Mouse (Mus musculus) ES-Bruce4 (cell line): ENCODE results near the gene Angptl4. TPM values are rescaled to one million over a fixed set of nuclear protein-coding genes. Genes with fewer than 3 reads are reported as not detected.
"Not testable (repeated sequence)": the region's sequence is repeated elsewhere in the genome, so short reads cannot be mapped to it uniquely, and the experiment has no call there.

Experiments
- H3K27ac ChIP-seq: 2 replicates; pipeline ENCODE4 v1.5.1; 2012; ENCODE audit warnings: low read length, inconsistent platforms; ENCODE audit not compliant: insufficient read depth
- H3K27me3 ChIP-seq: 2 replicates; pipeline ENCODE4 v1.6.1; 2012; ENCODE audit warnings: mild to moderate bottlenecking, low read length, inconsistent platforms; ENCODE audit not compliant: control insufficient read depth, poor library complexity, insufficient read depth, severe bottlenecking
- H3K36me3 ChIP-seq: 2 replicates; pipeline ENCODE4 v1.6.1; 2012; ENCODE audit warnings: inconsistent platforms, mild to moderate bottlenecking, low read length, moderate library complexity; ENCODE audit not compliant: control insufficient read depth, poor library complexity, insufficient read depth, severe bottlenecking
- H3K4me1 ChIP-seq: one replicate; pipeline ENCODE4 v1.8.1; 2011; ENCODE audit warnings: low read length; ENCODE audit not compliant: control insufficient read depth, insufficient read depth
- H3K4me3 ChIP-seq: 2 replicates; pipeline ENCODE4 v1.5.1; 2011; ENCODE audit warnings: low read depth, mild to moderate bottlenecking, low read length
- H3K9ac ChIP-seq: 2 replicates; pipeline ENCODE4 v1.6.1; 2012; ENCODE audit warnings: low read depth, mild to moderate bottlenecking, inconsistent platforms; ENCODE audit not compliant: poor library complexity, severe bottlenecking
- H3K9me3 ChIP-seq: replicated peaks from 2 replicates; pipeline ENCODE4 v1.6.1; 2012; ENCODE audit warnings: mild to moderate bottlenecking, low read length, inconsistent platforms; ENCODE audit not compliant: control insufficient read depth, poor library complexity, insufficient read depth, severe bottlenecking
- CTCF ChIP-seq: IDR thresholded peaks from one replicate; pipeline ENCODE4 v1.8.1; 2011; ENCODE audit warnings: low read depth, low read length
- EP300 ChIP-seq: IDR thresholded peaks from 2 replicates; pipeline ENCODE4 v1.6.1; 2011; ENCODE audit warnings: low read depth, low read length; ENCODE audit not compliant: insufficient read depth
- POLR2A ChIP-seq: IDR thresholded peaks from one replicate; pipeline ENCODE4 v1.8.1; 2011; ENCODE audit warnings: low read length; ENCODE audit not compliant: insufficient read depth
- polyA plus RNA-seq: library from polyadenylated mRNA; stranded (reverse); fragments of >200 nt; gene quantifications from 2 replicates; pipeline ENCODE4 v1.2.4, GENCODE M21; 2011; ENCODE audit warnings: low read depth; ENCODE audit not compliant: missing spikeins, insufficient read depth, insufficient read length

Gene Angptl4
- polyA plus RNA-seq, 1 experiment: 3.6 TPM

GRCm38 (mm10) chr17:33744686-33745384, 36.8 kb downstream of the Angptl4 start:
- no peak overlapping the region for H3K27ac ChIP-seq
- peaks cover 19% of the 10 kb centered on the region for H3K36me3 ChIP-seq
- no peak for TF ChIP-seq EP300
- TF ChIP-seq POLR2A: no peak
- no peak for TF ChIP-seq CTCF
- no peak overlapping the region for H3K4me3 ChIP-seq
- H3K9ac ChIP-seq: no peak overlapping the region
- no peaks in the 10 kb centered on the region for H3K4me1 ChIP-seq
- H3K27me3 ChIP-seq: no peaks in the 10 kb centered on the region
- peaks cover 16% of the 10 kb centered on the region for H3K9me3 ChIP-seq

- no peak overlapping the region for H3K27ac ChIP-seq
Observed at GRCm38 (mm10) chr17:33742420-33742819, 39.2 kb downstream of the Angptl4 start.

GRCm38 (mm10) chr17:33733526-33733925, 48.1 kb downstream of the Angptl4 start:
- not testable (repeated sequence) for H3K9ac ChIP-seq, H3K4me3 ChIP-seq, H3K4me1 ChIP-seq, H3K27ac ChIP-seq, H3K36me3 ChIP-seq, H3K27me3 ChIP-seq
- peaks cover 12% of the 10 kb centered on the region for H3K9me3 ChIP-seq

More at GRCm38 (mm10) chr17:33742420-33742819, 39.2 kb downstream of the Angptl4 start:
- no peak overlapping the region for H3K4me3 ChIP-seq
- peaks cover 22% of the 10 kb centered on the region for H3K9me3 ChIP-seq
- H3K9ac ChIP-seq: no peak overlapping the region
- peaks cover 8% of the 10 kb centered on the region for H3K36me3 ChIP-seq
- no peaks in the 10 kb centered on the region for H3K27me3 ChIP-seq
- TF ChIP-seq CTCF (no peak), EP300 (no peak), POLR2A (no peak)
- no peaks in the 10 kb centered on the region for H3K4me1 ChIP-seq

- not testable (repeated sequence) for H3K9me3 ChIP-seq, H3K27ac ChIP-seq, H3K27me3 ChIP-seq, H3K4me1 ChIP-seq, H3K9ac ChIP-seq, H3K4me3 ChIP-seq, H3K36me3 ChIP-seq
Observed at GRCm38 (mm10) chr17:33732556-33733083, 49.0 kb downstream of the Angptl4 start.

- no peaks in the 10 kb centered on the region for H3K36me3 ChIP-seq
- H3K4me3 ChIP-seq: no peak overlapping the region
- TF ChIP-seq EP300 (no peak), POLR2A (no peak), CTCF (no peak)
- no peaks in the 10 kb centered on the region for H3K4me1 ChIP-seq
- no peaks in the 10 kb centered on the region; the same call in 1 of the 2 replicates for H3K27me3 ChIP-seq
- H3K9ac ChIP-seq: no peak overlapping the region
- 0 out of 2 replicates have a peak, but pooled peaks cover 2% of the 10 kb centered on the region for H3K9me3 ChIP-seq
- no peak overlapping the region for H3K27ac ChIP-seq
Observed at GRCm38 (mm10) chr17:33729215-33729614, 52.4 kb downstream of the Angptl4 start.

- Histone ChIP-seq H3K4me1 (no peaks in the 10 kb centered on the region), H3K9ac (no peak overlapping the region), H3K36me3 (no peaks in the 10 kb centered on the region), H3K9me3 (0 out of 2 replicates have a peak, but pooled peaks cover 2% of the 10 kb centered on the region), H3K4me3 (no peak overlapping the region), H3K27ac (no peak overlapping the region), H3K27me3 (no peaks in the 10 kb centered on the region; the same call in 1 of the 2 replicates)
- no peak for TF ChIP-seq CTCF
- no peak for TF ChIP-seq EP300
- no peak for TF ChIP-seq POLR2A
Observed at GRCm38 (mm10) chr17:33728396-33728795, 53.2 kb downstream of the Angptl4 start.

Other genes starting within 250 kb of the Angptl4 start
- gene Myo1f, start 226.1 kb downstream of the Angptl4 start, polyA plus RNA-seq: 0.18 TPM in 1 of 2 replicates, not detected in the other
- gene Zfp414, start 152.7 kb downstream of the Angptl4 start, polyA plus RNA-seq: 31.9 and 39.5 TPM in 2 replicates
- gene Pram1, start 143.8 kb downstream of the Angptl4 start, polyA plus RNA-seq: not detected in 2 replicates
- 607 and 610 TPM in 2 replicates for gene Hnrnpm, start 95.0 kb downstream of the Angptl4 start, polyA plus RNA-seq
- gene March2, start 63.2 kb downstream of the Angptl4 start, polyA plus RNA-seq: 17.1 and 19.1 TPM in 2 replicates
- gene Rab11b, start 21.3 kb downstream of the Angptl4 start, polyA plus RNA-seq: 57.9 and 73.6 TPM in 2 replicates
- gene Kank3, start 28.7 kb upstream of the Angptl4 start, polyA plus RNA-seq: 40.0 and 44.7 TPM in 2 replicates
- gene Rps28, start 42.7 kb upstream of the Angptl4 start, polyA plus RNA-seq: 3,700 and 3,844 TPM in 2 replicates
- 406 and 464 TPM in 2 replicates for gene Ndufa7, start 42.7 kb upstream of the Angptl4 start, polyA plus RNA-seq
- 30.6 and 35.7 TPM in 2 replicates for gene Cd320, start 61.3 kb upstream of the Angptl4 start, polyA plus RNA-seq
- not detected in 2 replicates for gene Gm7029, start 92.0 kb upstream of the Angptl4 start, polyA plus RNA-seq
- 155 and 186 TPM in 2 replicates for gene Kifc1, start 108.8 kb upstream of the Angptl4 start, polyA plus RNA-seq
- 16.7 and 19.1 TPM in 2 replicates for gene Platr17, start 123.3 kb upstream of the Angptl4 start, polyA plus RNA-seq
- 40.2 and 42.3 TPM in 2 replicates for gene Daxx, start 127.6 kb upstream of the Angptl4 start, polyA plus RNA-seq
- gene Tapbp, start 134.1 kb upstream of the Angptl4 start, polyA plus RNA-seq: 81.0 and 97.3 TPM in 2 replicates
- gene Zbtb22, start 134.1 kb upstream of the Angptl4 start, polyA plus RNA-seq: 14.8 and 20.7 TPM in 2 replicates
- 34.7 and 37.5 TPM in 2 replicates for gene Rgl2, start 147.7 kb upstream of the Angptl4 start, polyA plus RNA-seq
- 146 and 152 TPM in 2 replicates for gene Pfdn6, start 158.5 kb upstream of the Angptl4 start, polyA plus RNA-seq
- gene Wdr46, start 158.8 kb upstream of the Angptl4 start, polyA plus RNA-seq: 25.3 and 30.2 TPM in 2 replicates
- 3.6 and 4.2 TPM in 2 replicates for gene B3galt4, start 169.7 kb upstream of the Angptl4 start, polyA plus RNA-seq
- gene Vps52, start 174.0 kb upstream of the Angptl4 start, polyA plus RNA-seq: 18.3 and 19.0 TPM in 2 replicates
- gene Rps18, start 174.2 kb upstream of the Angptl4 start, polyA plus RNA-seq: 2,174 TPM in 2 replicates
- gene H2-K1, start 218.5 kb upstream of the Angptl4 start, polyA plus RNA-seq: 98.4 and 103 TPM in 2 replicates
- 8.1 and 11.4 TPM in 2 replicates for gene Ring1, start 242.8 kb upstream of the Angptl4 start, polyA plus RNA-seq
- gene H2-Ke6, start 246.2 kb upstream of the Angptl4 start, polyA plus RNA-seq: 19.0 and 26.1 TPM in 2 replicates
- 57.2 and 68.8 TPM in 2 replicates for gene Slc39a7, start 249.9 kb upstream of the Angptl4 start, polyA plus RNA-seq
- gene Rxrb, start 250.0 kb upstream of the Angptl4 start, polyA plus RNA-seq: 37.7 and 38.2 TPM in 2 replicates